Mouse (Mus musculus): ENCODE results near the gene Trdn.
A peak's percentile ranks its signal among the peaks of the same experiment; 100 is the strongest.

Trdn gene

GRCm38 (mm10) chr10:33080254-33080653, at the start of gene Trdn:
TSS of gene Trdn (plus strand) at chr10:33080554.
- DNase-seq (ENCODE audit: low spot score in 2 of 2): no peak

GRCm38 (mm10) chr10:33060771-33061170, 19.6 kb upstream of the Trdn start:
- no peak for DNase-seq (ENCODE audit: low spot score in 2 of 2)

GRCm38 (mm10) chr10:33065566-33065965, 14.8 kb upstream of the Trdn start:
- DNase-seq (ENCODE audit: low spot score in 2 of 2): no peak

GRCm38 (mm10) chr10:33073126-33073525, 7.2 kb upstream of the Trdn start:
- DNase-seq (ENCODE audit: low spot score in 2 of 2): no peak

GRCm38 (mm10) chr10:33082151-33082844, 1.9 kb downstream of the Trdn start:
- no peak for DNase-seq (ENCODE audit: low spot score in 2 of 2)

GRCm38 (mm10) chr10:33082961-33083626, 2.7 kb downstream of the Trdn start:
- DNase-seq (ENCODE audit: low spot score in 2 of 2): no peak

- no peak for DNase-seq (ENCODE audit: low spot score in 2 of 2)
These were observed 3.3 kb downstream of the Trdn start for GRCm38 (mm10) chr10:33083627-33084158.

- DNase-seq (ENCODE audit: low spot score in 2 of 2): no peak
These were observed 8.0 kb downstream of the Trdn start for GRCm38 (mm10) chr10:33088403-33088802.

GRCm38 (mm10) chr10:33092400-33092799, 12.0 kb downstream of the Trdn start:
- DNase-seq (ENCODE audit: low spot score in 2 of 2): no peak

GRCm38 (mm10) chr10:33107942-33108341, 27.6 kb downstream of the Trdn start:
- DNase-seq (ENCODE audit: low spot score in 2 of 2): no peak

- DNase-seq (ENCODE audit: low spot score in 2 of 2): no peak
These were observed 42.7 kb downstream of the Trdn start for GRCm38 (mm10) chr10:33123028-33123427.

- no peak for DNase-seq (ENCODE audit: low spot score in 2 of 2)
These were observed 64.6 kb downstream of the Trdn start for GRCm38 (mm10) chr10:33144911-33145310.

GRCm38 (mm10) chr10:33179731-33180631, 99.6 kb downstream of the Trdn start:
- no peak for DNase-seq (ENCODE audit: low spot score in 2 of 2)

- no peak for DNase-seq (ENCODE audit: low spot score in 2 of 2)
These were observed 108.7 kb downstream of the Trdn start for GRCm38 (mm10) chr10:33189031-33189430.

GRCm38 (mm10) chr10:33195919-33196318, 115.6 kb downstream of the Trdn start:
- DNase-seq (ENCODE audit: low spot score in 2 of 2): no peak

GRCm38 (mm10) chr10:33198257-33198656, 117.9 kb downstream of the Trdn start:
- no peak for DNase-seq (ENCODE audit: low spot score in 2 of 2)

GRCm38 (mm10) chr10:33210411-33210810, 130.1 kb downstream of the Trdn start:
- DNase-seq (ENCODE audit: low spot score in 2 of 2): no peak

GRCm38 (mm10) chr10:33253911-33254310, 173.6 kb downstream of the Trdn start:
- no peak for DNase-seq (ENCODE audit: low spot score in 2 of 2)

- no peak for DNase-seq (ENCODE audit: low spot score in 2 of 2)
These were observed 175.8 kb downstream of the Trdn start for GRCm38 (mm10) chr10:33256202-33256601.

GRCm38 (mm10) chr10:33304982-33305381, 224.6 kb downstream of the Trdn start:
- DNase-seq (ENCODE audit: low spot score in 2 of 2): peak in 1 of 2 experiments; percentile 7

- no peak for DNase-seq (ENCODE audit: low spot score in 2 of 2)
These were observed 272.7 kb downstream of the Trdn start for GRCm38 (mm10) chr10:33353026-33353425.

GRCm38 (mm10) chr10:33366521-33366920, 286.2 kb downstream of the Trdn start:
- peak in 1 of 2 experiments; percentile 5 for DNase-seq (ENCODE audit: low spot score in 2 of 2)
